8 mouse cellular contexts compared by ENCODE assay signal in the genomic region with DNA sequence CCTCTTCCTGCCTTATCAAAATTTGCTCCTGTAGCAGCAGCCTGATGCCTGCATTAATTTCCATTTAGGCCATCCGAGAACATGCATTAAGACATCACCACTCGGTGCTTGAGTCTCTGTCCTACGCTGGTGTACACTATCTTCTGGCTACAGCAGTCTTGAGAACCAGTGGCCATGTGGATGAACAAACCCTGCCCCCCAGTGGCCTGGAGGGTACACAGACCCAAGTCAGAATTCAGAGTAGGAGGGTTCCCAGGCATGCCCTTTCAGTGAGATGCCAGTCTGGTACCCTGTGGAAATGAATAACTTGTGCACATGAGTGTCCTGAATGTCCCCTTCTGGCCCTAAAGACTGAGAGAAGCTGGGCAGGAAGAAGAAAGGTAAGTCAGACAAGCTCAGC. TPM values are rescaled to one million over a fixed set of nuclear protein-coding genes. Genes with fewer than 3 reads are reported as not detected.
DNase-seq lines count a peak whose midpoint lies in the region; ATAC-seq and TF ChIP-seq lines count a peak whose summit lies in the region.
"Had no signal": no experiment of that assay in that cellular context is flagged by ENCODE, and none has a peak within 500 bp of the region (broad histone marks: within the 10 kb centered on the region; RNA-seq: fewer than 3 reads in every experiment).

No protein-coding gene starts in this region.

- TF ChIP-seq EP300 in lung, postnatal 0 days (IDR thresholded peaks at IDR 0.05), result no peak

- H3K27ac ChIP-seq in kidney, adult 2 months (ENCODE audit: insufficient read depth, low read depth, low read length), result no peak overlapping the region
- no peak overlapping the region for H3K27ac ChIP-seq in lung, postnatal 0 days (ENCODE audit: low read length)
- H3K27ac ChIP-seq: hindbrain, embryonic 13.5 days had no signal

- 82% methylated on average over 3 of the region's 3 CpGs for WGBS in kidney, adult 2 months
- WGBS in lung, postnatal 0 days, result 69% methylated on average over 3 of the region's 3 CpGs

- TF ChIP-seq CTCF in kidney, adult 2 months (conservative IDR thresholded peaks at IDR 0.05; ENCODE audit: insufficient read depth, insufficient read length, low read depth, low read length), result peak; percentile 27
- peak; percentile 64 for TF ChIP-seq CTCF in lung, postnatal 0 days (IDR thresholded peaks at IDR 0.05)

- H3K4me3 ChIP-seq in kidney, adult 2 months (ENCODE audit: insufficient read depth, low read depth, low read length), result no peak overlapping the region
- no peak overlapping the region for H3K4me3 ChIP-seq in lung, postnatal 0 days (ENCODE audit: low read depth, low read length)
- H3K4me3 ChIP-seq: hindbrain, embryonic 13.5 days had no signal

- no peaks in the 10 kb centered on the region for H3K9me3 ChIP-seq in lung, postnatal 0 days (ENCODE audit: low read length)
- H3K9me3 ChIP-seq: hindbrain, embryonic 13.5 days had no signal

- no peak overlapping the region for H3K9ac ChIP-seq in lung, postnatal 0 days (replicated peaks; ENCODE audit: low read depth)
- H3K9ac ChIP-seq: hindbrain, embryonic 13.5 days had no signal

- H3K4me1 ChIP-seq in kidney, adult 2 months (ENCODE audit: control insufficient read depth, insufficient read depth, low read length), result no peaks in the 10 kb centered on the region
- no peaks in the 10 kb centered on the region for H3K4me1 ChIP-seq in lung, postnatal 0 days (ENCODE audit: insufficient read depth, low read depth, low read length)
- H3K4me1 ChIP-seq: hindbrain, embryonic 13.5 days had no signal

- ATAC-seq in lung, postnatal 0 days, result no peak

- H3K27me3 ChIP-seq in kidney, adult 2 months (replicated peaks; ENCODE audit: control insufficient read depth, insufficient read depth, low read length), result no peaks in the 10 kb centered on the region
- H3K27me3 ChIP-seq in lung, postnatal 0 days (replicated peaks; ENCODE audit: insufficient read depth, low read length), result no peaks in the 10 kb centered on the region
- H3K27me3 ChIP-seq: hindbrain, embryonic 13.5 days had no signal

- no peak for TF ChIP-seq POLR2A in kidney, adult 2 months (IDR thresholded peaks at IDR 0.05; ENCODE audit: low read depth, low read length)

- H3K36me3 ChIP-seq in kidney, adult 2 months (ENCODE audit: control insufficient read depth, insufficient read depth, low read length), result no peaks in the 10 kb centered on the region
- no peaks in the 10 kb centered on the region for H3K36me3 ChIP-seq in lung, postnatal 0 days (ENCODE audit: insufficient read depth, low read length)
- H3K36me3 ChIP-seq: hindbrain, embryonic 13.5 days had no signal

- DNase-seq in kidney, adult 2 months, result no peak
- DNase-seq in kidney, postnatal 25 days, result no peak
- DNase-seq in A20 (ENCODE audit: low read depth, low spot score), result peak; percentile 24
- DNase-seq in CD4-positive helper T cell, adult 2 months (ENCODE audit: low read depth, low spot score), result peak; percentile 9
- DNase-seq in lung, postnatal 0 days (ENCODE audit: low spot score), result no peak
- no peak for DNase-seq in frontal cortex, postnatal 25 days (ENCODE audit: low spot score in 2 of 2)
- DNase-seq in frontal cortex, postnatal 14 days (ENCODE audit: low spot score in 2 of 2), result no peak

- no peak overlapping the region for H3K4me2 ChIP-seq in lung, postnatal 0 days (replicated peaks; ENCODE audit: low read depth, low read length)
- H3K4me2 ChIP-seq: hindbrain, embryonic 13.5 days had no signal

RNA-seq across cellular contexts. Expression of gene Gadl1, which starts 50.4 kb away (rescaled TPM):
- polyA plus RNA-seq in kidney, adult 2 months (2012; rRNA removed), result not detected in 2 replicates
- 0.47 and 0.50 TPM in 2 replicates for polyA plus RNA-seq in lung, postnatal 0 days (2015; fragmentation: Nextera tagmentation; extraction: Ambion mirVana)

Comparison
In these comparisons a context has a peak if more than half of its experiments do, and no peak if none do; other contexts are left out.
1. DNase-seq: peak in A20 (single experiment) and CD4-positive helper T cell, adult 2 months (single experiment); none in kidney, adult 2 months (single experiment), kidney, postnatal 25 days (0 of 2), lung, postnatal 0 days (single experiment), frontal cortex, postnatal 25 days (0 of 2) and frontal cortex, postnatal 14 days (0 of 2).